Mouse (Mus musculus) brain, embryonic 14.5 days (tissue): ENCODE results near the gene Lpar6. TPM values are rescaled to one million over a fixed set of nuclear protein-coding genes. Genes with fewer than 3 reads are reported as not detected.

Experiments
- DNase-seq: peaks from one replicate; pipeline ENCODE4 v3.0.0-alpha.2; 2011; ENCODE audit warnings: low read depth
- CTCF ChIP-seq: fragments of 200-500 bp; IDR thresholded peaks from 2 replicates; pipeline ENCODE4 v1.5.1; 2012; ENCODE audit warnings: inconsistent platforms, mild to moderate bottlenecking, moderate library complexity, borderline replicate concordance; ENCODE audit not compliant: insufficient read depth, insufficient read length; ENCODE audit errors: extremely low read depth
- POLR2A ChIP-seq: fragments of 200-500 bp; IDR thresholded peaks from 2 replicates; pipeline ENCODE4 v1.6.1; 2012; ENCODE audit warnings: mild to moderate bottlenecking, inconsistent platforms, borderline replicate concordance; ENCODE audit not compliant: poor library complexity, insufficient read depth, insufficient read length, severe bottlenecking; ENCODE audit errors: extremely low read depth
- polyA plus RNA-seq: library from polyadenylated mRNA; depleted of rRNA; stranded (reverse); fragments of >200 nt; gene quantifications from 2 replicates; pipeline ENCODE4 v1.2.3, GENCODE M21; 2012

Lpar6 gene
- polyA plus RNA-seq, 1 experiment: 3.6 TPM

DNA sequence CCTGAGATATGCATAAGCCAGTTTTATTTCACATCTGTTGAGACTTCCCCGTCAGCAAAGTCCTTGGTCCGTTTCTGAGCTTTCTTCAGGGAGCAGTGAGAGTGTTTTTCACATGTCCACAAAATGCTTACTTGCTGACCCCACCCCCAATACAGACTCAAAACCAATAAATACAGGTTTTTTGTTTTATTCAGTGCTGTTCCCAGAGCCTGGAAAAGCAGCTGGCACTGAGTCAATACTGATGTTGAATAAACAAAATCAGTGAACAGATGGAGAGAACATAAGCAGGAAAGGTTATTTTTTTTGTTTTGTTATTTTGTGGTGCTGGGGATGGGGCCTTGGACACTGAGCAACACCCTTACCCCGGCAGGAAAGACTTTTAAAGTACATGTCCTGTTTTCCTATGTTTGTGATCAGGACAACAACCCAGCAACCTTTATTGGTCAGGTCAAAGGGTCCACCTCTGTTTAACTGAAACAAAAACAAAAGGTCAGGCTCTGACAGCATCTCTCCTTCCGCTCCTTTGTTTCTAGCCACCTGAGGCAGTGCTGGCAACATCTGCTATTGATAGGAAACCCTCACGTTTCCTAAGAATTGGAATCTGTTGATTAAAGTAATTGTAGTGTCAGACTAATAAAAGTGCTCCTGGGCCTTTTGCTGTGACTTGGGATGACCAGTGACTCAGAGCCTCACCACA, 6.3 kb upstream of the Lpar6 start:
- no peak for TF ChIP-seq POLR2A
- TF ChIP-seq CTCF: no peak
- DNase-seq: peak; percentile 53

DNA sequence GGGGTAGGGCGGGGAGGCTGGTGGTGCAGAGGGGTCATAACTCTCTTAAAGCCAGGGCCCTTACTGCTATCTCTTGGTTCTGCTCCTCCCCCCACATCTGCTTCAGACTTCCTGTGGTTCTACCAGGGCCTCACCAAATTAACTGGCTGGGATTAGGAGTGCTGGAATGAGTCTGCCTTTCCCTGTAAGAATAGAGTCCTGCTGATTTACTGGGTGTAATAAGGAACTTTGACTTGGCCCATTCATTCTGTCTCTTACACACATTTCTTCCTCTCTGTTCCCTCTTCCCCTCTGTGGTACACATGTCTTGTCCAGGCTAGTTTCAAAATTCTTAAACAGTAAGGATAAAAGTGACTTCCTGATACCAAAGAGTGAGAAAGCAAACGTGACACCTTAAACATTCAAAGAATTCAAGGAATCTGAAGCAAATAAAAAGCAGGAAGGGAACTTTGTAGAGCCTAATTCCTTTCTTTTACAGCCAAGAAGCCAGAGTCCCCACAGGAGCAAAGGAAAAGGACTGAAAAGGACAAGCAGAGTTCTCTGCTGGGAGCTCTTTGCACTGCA, 3.1 kb upstream of the Lpar6 start:
- TF ChIP-seq POLR2A (no peak), CTCF (no peak)
- DNase-seq: peak; percentile 27

DNA sequence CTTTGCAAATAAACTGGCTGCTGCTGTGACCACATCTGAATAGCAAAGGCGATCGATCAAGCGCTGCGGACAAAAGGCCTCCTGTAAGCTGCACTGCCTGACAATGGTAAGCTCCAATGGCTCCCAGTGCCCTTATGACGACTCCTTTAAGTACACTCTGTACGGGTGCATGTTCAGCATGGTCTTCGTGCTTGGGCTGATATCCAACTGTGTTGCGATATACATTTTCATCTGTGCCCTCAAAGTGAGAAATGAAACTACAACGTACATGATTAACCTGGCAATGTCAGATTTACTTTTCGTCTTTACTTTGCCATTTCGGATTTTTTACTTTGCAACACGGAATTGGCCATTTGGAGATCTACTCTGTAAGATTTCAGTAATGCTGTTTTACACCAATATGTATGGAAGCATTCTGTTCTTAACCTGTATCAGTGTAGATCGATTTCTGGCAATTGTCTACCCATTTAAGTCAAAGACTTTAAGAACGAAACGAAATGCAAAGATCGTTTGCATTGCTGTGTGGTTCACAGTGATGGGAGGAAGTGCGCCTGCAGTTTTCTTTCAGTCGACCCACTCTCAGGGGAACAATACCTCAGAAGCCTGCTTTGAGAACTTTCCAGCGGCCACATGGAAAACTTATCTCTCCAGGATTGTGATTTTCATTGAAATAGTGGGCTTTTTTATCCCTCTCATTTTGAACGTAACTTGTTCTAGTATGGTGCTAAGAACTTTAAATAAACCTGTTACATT, 979 bp downstream of the Lpar6 start:
- peak; percentile 88 for DNase-seq
- TF ChIP-seq POLR2A (peak; percentile 32; the same call in 1 of the 2 replicates), CTCF (no peak)

DNA sequence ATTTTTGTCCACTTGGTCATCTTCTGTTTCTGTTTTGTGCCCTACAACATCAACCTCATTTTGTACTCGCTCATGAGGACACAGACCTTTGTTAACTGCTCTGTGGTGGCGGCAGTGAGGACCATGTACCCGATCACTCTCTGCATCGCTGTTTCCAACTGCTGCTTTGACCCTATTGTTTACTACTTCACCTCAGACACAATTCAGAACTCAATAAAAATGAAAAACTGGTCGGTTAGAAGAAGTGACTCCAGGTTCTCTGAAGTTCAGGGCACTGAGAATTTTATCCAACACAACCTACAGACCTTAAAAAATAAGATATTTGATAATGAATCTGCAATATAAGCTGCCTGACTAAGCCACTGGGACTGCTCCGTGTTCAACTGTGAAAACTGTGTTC, 1.6 kb downstream of the Lpar6 start:
- TF ChIP-seq CTCF: no peak
- no peak for TF ChIP-seq POLR2A
- peak; percentile 74 for DNase-seq

DNA sequence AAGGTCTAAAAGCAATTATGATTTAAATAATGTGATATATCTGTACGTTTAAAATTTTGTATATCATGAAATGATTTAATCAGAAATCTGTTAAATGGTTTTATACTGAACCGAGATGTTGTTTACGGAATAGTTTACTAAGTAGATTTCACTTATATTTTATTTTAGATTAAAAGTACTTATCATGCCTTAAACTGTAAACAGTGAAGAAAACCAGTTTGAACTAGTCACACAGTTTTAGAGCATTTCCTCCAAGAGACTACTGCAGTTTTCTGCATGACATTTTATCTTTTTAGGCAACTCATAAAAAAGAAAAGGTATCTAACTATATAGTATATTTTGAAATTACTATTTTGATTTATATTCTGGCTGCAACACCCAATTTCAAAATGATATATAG, 2.2 kb downstream of the Lpar6 start:
- TF ChIP-seq POLR2A: no peak
- TF ChIP-seq CTCF: no peak
- DNase-seq: peak; percentile 29

DNA sequence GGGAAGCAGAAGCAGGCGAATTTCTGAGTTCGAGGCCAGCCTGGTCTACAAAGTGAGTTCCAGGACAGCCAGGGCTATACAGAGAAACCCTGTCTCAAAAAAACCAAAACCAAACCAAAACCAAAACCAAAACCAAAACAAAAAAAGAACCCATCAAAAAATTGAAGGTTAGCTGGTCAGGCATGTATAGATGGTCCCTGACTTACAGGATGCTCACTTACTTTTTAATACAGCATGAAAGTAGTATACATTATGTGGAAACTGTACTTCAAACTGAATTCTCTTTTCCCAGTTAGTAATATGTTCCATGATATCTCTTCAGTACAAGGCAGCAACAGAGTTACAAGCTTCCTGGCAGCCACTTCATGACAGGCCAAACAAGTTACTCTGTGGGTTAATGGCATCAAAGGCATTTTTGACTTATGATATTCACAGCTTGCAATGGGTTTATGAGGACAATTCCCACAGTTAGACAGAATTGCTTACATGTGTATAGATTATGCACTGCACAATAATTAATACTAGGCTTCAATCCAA, 6.4 kb downstream of the Lpar6 start:
- DNase-seq: no peak
- TF ChIP-seq CTCF (no peak), POLR2A (no peak)

DNA sequence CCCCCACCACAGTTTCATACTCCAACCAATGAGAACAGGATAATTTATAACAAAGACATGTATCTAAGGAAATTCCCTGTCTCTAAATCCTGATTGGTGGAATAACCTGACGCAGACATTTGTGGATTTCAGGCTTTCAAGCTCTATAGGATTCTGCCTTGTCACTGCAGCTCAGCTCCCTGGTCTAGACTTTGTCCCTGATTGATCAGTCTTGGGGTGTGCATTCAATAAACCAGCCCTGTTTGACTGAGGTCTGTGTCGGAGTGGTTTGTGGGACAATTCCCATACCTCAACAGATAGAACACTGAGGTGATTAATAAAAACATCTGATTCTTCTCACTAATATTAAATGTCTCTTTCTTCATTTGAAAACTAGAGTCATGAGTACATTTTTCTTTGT, 12.4 kb downstream of the Lpar6 start:
- TF ChIP-seq POLR2A: no peak
- TF ChIP-seq CTCF: no peak
- no peak for DNase-seq

DNA sequence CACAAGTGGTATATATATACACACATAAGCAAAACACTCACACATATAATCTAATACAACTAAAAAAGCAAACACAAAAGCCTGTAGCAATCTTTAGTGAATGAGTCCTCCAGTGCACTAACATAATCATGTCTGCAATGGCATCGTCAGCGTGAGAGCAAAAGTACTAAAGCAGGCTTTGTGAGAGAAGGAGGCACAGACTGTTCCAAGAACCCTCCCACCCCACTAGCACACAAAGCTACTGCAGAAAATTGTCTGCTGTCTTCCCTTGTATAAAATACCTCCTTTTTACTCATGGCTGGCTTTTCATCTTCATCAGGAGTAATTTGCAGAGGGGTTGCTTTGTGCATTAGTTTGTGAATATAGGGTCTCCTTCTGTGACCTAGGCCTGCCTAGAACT, 14.6 kb downstream of the Lpar6 start:
- no peak for TF ChIP-seq POLR2A
- no peak for TF ChIP-seq CTCF

DNA sequence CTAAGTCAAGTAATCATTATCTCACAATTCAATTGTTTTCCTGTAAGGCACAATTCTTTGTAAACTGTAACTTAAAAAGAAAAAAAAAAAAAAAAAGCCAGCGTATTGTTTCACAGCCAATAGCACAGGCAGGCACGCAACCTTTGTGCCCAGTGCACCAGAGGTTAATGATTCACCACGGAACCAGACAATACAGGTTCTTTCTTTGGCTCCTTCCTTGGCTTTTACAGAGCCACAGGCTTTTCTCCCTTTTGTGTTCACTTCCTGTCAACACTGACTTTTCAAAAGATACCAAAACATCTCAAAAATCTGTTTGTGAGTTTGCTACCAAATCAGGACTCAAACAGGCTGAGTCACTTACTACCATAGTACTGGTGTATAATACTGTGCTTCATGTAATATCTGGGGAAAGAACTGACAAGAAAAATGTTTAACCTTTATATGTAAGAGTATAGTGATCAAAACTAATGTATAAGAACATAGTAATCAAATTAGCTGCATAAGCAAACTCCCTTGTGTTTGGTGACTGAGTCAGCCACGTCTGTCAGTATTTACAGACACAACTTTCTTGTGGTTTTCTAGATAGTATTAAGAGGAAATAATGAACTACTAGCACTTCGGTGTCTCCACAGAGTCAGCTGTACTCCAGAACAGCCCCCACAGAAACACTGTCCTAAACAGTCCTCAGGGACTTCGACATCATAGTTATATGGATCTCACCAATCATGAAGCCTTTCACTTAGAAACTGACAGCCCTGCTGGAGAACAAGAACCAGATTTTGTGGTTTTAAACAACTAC, 16.0 kb downstream of the Lpar6 start:
- DNase-seq: no peak

More for the DNA sequence above, 14.6 kb downstream of the Lpar6 start:
- DNase-seq: no peak

DNA sequence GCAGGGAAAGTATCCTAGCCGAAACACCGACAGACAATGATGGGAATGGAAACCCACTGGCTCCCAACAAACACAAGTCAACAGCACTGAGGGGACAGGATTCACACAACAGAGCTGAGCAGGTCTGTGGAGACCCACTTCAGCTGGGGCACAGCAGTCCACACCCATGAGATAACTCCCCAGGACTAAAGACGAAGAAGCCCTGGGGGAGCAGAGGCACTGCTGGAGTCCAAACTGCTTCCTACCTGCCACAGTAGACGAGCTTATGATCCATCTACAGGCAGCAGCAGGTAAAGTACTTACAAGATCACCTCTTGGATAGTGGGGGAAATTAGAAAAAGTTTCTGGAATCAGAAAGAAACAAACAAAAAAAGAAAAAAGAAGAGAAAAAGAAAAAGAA, 16.7 kb downstream of the Lpar6 start:
- TF ChIP-seq POLR2A: no peak
- TF ChIP-seq CTCF: no peak

More for the DNA sequence above, 16.0 kb downstream of the Lpar6 start:
- TF ChIP-seq POLR2A (no peak), CTCF (no peak)

DNA sequence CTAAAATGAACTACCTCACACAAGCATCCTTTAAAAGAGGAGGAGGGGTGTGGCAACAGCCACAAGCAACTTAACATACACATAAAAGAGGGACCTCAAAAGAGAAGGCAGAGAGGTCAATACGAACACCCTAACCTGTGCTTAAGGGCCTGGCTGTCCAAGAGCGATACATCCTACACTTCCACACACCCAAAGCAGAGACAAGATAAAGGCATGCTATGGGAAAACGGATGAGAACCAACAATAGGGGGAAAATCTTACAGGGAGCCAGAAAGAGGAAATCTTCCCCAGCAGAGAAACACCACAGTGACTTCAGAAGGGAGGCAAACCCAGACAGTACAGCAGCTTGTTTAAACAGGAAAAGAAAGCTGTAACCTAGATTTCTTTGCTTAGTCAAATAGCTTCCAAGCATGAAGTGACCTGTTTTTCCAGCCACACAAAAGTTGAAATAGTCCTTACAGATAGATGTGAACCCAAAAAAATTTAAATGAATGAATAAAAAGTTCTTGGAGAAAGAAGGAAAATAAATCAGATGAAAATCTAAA, 17.8 kb downstream of the Lpar6 start:
- DNase-seq: no peak
- TF ChIP-seq POLR2A (no peak), CTCF (no peak)

More for the DNA sequence above, 16.7 kb downstream of the Lpar6 start:
- no peak for DNase-seq

DNA sequence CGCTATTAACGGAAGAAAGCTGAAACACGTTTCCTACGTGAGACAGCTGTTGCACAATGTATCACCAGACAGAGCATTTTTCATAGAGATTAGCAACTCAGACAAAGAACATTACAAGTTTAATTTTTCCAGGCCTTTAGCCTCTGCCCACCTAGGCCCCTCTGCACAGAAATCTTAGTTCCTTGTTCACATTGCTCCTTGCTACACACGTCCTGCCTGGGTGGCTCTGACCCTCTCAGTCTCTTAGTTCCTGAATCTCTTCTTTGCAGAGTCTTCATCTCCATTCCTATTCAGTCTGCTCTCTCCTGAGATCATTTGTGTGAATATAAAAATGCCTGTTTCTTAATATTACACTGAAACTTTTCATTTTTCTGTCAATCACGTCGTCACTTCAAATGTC, 19.7 kb downstream of the Lpar6 start:
- no peak for DNase-seq
- TF ChIP-seq CTCF (no peak), POLR2A (no peak)
